Mouse (Mus musculus): ENCODE data around the gene Txn1.

DNA sequence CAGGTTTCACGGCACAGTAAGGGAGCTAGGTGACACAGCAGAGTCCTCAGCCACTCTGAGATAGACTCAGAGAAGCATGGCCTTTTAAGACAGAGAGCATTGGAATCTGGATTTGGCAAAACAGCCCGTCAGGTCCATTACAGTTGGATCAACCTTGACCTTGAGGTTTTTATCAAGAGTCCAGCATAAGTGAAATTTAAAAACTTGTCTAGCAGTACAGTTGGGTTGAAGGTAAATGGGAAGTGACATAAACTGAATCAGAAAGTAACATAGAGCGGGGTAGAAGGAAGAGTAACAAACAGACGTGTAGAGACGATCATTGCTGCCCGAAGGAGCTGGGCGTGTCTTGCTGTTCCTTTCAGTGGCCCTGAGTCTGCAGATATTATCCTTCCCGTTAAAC is 2.8 kb upstream of the Txn1 start:
- no peak for TF ChIP-seq CTCF (IDR thresholded peaks at IDR 0.05; ENCODE audit: low read depth)
- no peak for TF ChIP-seq EP300 (IDR thresholded peaks at IDR 0.05; ENCODE audit: low read depth)

Data from liver, postnatal 0 days (tissue).